Mouse (Mus musculus): ENCODE data around the gene Mid1. TPM values are rescaled to one million over a fixed set of nuclear protein-coding genes. Genes with fewer than 3 reads are reported as not detected.

Gene Mid1
- polyA plus RNA-seq, 1 experiment from 2014 or later = 1.5 TPM

DNA sequence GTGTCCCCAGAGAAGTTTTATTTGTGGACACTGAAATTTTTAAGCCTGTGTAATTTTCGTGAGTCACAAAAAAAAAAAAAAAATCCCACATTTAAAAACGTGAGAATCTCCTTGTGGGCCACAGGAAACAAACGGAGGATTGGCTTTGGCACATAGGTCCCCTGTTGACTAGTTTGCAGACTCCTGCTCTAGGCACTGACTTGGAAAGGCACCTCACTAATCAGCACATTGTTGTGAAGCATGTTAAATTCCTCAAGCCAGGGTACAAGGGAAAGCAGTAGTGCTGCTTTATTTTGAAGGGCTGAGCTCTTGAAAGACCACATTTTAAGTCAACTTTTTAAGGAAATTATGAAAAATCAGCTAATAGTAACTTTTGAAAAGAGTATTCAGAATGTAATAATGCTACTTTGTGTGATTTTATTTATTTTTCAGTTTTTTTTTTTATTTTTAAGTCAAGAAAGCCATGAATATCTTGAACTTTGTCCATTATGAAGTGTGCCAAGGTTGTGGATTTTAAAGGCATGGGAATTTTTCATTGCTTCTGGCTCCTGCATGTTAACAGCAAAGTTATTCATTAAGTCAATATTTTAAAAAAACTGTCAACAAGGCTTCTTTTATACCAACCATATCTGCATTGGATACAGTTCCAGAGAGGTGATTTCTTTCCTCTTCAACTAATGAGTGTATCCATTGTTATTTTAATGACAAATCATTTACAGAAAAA is 214.4 kb downstream of the Mid1 start:
- TF ChIP-seq EP300 (optimal IDR thresholded peaks at IDR 0.05) (no peak), CTCF (IDR thresholded peaks at IDR 0.05; ENCODE audit: low read depth) (no peak)
- WGBS = 42% methylated on average over 3 of the region's 3 CpGs
- Histone ChIP-seq H3K27ac (replicated peaks) (no peak overlapping the region), H3K4me2 (replicated peaks; ENCODE audit: low read depth) (no peak overlapping the region), H3K36me3 (ENCODE audit: control insufficient read depth, insufficient read depth, low read length) (no peaks in the 10 kb centered on the region), H3K9ac (ENCODE audit: low read length) (no peak overlapping the region), H3K9me3 (ENCODE audit: control insufficient read depth, low read length) (no peaks in the 10 kb centered on the region), H3K4me3 (ENCODE audit: low read depth, low read length) (no peak overlapping the region), H3K27me3 (ENCODE audit: control insufficient read depth, insufficient read depth, low read length) (no peaks in the 10 kb centered on the region), H3K4me1 (replicated peaks; ENCODE audit: control insufficient read depth, insufficient read depth) (no peaks in the 10 kb centered on the region)
- no peak for ATAC-seq (ENCODE audit: low FRiP score, low TSS enrichment)
- DNase-seq (ENCODE audit: low spot score) = no peak

DNA sequence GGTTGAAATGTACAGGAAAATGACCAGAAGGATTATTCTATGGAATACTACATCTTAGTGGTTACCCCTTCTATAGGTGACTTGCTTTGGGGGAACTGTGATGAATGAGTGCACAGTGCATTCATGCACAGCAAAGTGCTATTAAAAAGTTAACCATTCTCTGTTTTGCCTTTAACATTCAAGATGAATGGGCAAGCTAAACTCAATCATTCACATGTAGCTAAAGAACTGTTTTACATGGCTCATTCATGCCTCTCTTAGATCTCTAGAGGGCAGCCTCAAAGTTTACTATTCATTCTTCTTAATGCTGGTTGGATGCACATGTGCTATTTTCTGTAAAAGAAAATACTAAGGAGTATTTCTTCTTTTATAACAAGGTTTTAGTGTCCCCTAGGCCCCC is 217.9 kb downstream of the Mid1 start:
- no peaks in the 10 kb centered on the region for H3K9me3 ChIP-seq (ENCODE audit: control insufficient read depth, low read length)
- H3K4me1 ChIP-seq (replicated peaks; ENCODE audit: control insufficient read depth, insufficient read depth) = no peaks in the 10 kb centered on the region
- H3K27me3 ChIP-seq (ENCODE audit: control insufficient read depth, insufficient read depth, low read length) = no peaks in the 10 kb centered on the region
- H3K36me3 ChIP-seq (ENCODE audit: control insufficient read depth, insufficient read depth, low read length) = no peaks in the 10 kb centered on the region
- H3K9ac ChIP-seq (ENCODE audit: low read length) = no peak overlapping the region
- TF ChIP-seq CTCF (IDR thresholded peaks at IDR 0.05; ENCODE audit: low read depth) (no peak), EP300 (optimal IDR thresholded peaks at IDR 0.05) (no peak)
- no peak for ATAC-seq (ENCODE audit: low FRiP score, low TSS enrichment)
- no peak overlapping the region for H3K27ac ChIP-seq (replicated peaks)
- H3K4me2 ChIP-seq (replicated peaks; ENCODE audit: low read depth) = no peak overlapping the region
- H3K4me3 ChIP-seq (ENCODE audit: low read depth, low read length) = no peak overlapping the region
- no peak for DNase-seq (ENCODE audit: low spot score)

DNA sequence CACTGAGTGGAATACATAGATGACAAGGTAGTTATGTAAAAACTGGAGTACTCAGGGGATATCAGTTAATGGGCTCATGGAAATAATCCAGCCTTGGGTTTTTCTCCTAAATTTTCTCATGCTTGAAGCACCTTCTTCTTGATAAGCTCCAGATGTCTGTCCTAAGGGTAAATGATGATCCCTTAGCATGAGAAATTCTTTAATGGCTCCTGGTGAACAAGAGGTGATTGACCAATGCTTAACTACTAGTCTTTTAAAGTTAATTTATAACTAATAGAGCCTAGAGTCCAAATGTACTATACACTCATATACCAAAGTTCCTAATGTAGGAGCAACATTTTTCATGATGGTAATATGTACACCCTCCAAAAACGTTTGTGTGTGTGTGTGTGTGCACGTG is 218.7 kb downstream of the Mid1 start:
- Histone ChIP-seq H3K27ac (replicated peaks) (no peak overlapping the region), H3K4me2 (replicated peaks; ENCODE audit: low read depth) (no peak overlapping the region), H3K9ac (ENCODE audit: low read length) (no peak overlapping the region), H3K9me3 (ENCODE audit: control insufficient read depth, low read length) (no peaks in the 10 kb centered on the region), H3K27me3 (ENCODE audit: control insufficient read depth, insufficient read depth, low read length) (no peaks in the 10 kb centered on the region), H3K4me1 (replicated peaks; ENCODE audit: control insufficient read depth, insufficient read depth) (no peaks in the 10 kb centered on the region), H3K4me3 (ENCODE audit: low read depth, low read length) (no peak overlapping the region), H3K36me3 (ENCODE audit: control insufficient read depth, insufficient read depth, low read length) (no peaks in the 10 kb centered on the region)
- 46% methylated on average over 2 of the region's 2 CpGs for WGBS
- no peak for TF ChIP-seq EP300 (optimal IDR thresholded peaks at IDR 0.05)
- TF ChIP-seq CTCF (IDR thresholded peaks at IDR 0.05; ENCODE audit: low read depth) = no peak
- ATAC-seq (ENCODE audit: low FRiP score, low TSS enrichment) = no peak
- no peak for DNase-seq (ENCODE audit: low spot score)

DNA sequence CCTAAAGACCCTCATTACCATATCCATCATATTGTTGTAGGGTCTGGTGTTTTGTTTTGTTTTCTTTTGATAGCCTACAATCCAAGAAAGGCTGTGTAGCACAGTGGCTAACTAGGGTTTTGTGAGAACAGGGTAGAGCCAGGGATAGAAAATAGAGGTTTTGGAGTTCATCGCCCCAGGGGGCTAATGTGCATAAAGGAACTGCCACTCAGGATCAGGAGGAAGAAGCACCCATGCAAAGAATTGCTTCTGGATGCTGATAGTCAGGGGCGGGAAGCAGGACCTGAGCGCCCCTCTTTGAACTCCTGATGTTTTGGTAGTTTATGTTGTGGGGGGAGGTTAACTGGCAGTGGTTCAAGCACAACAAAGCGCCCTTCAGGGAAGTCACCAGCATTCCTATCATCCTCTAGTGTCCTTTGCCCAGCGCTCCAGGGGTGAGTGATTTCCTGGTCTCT is 221.1 kb downstream of the Mid1 start:
- H3K4me2 ChIP-seq (replicated peaks; ENCODE audit: low read depth) = no peak overlapping the region
- H3K9me3 ChIP-seq (ENCODE audit: control insufficient read depth, low read length) = no peaks in the 10 kb centered on the region
- no peak overlapping the region for H3K4me3 ChIP-seq (ENCODE audit: low read depth, low read length)
- no peaks in the 10 kb centered on the region for H3K27me3 ChIP-seq (ENCODE audit: control insufficient read depth, insufficient read depth, low read length)
- 38% methylated on average over 5 of the region's 5 CpGs for WGBS
- no peak overlapping the region for H3K27ac ChIP-seq (replicated peaks)
- no peaks in the 10 kb centered on the region for H3K36me3 ChIP-seq (ENCODE audit: control insufficient read depth, insufficient read depth, low read length)
- TF ChIP-seq CTCF (IDR thresholded peaks at IDR 0.05; ENCODE audit: low read depth) (no peak), EP300 (optimal IDR thresholded peaks at IDR 0.05) (no peak)
- ATAC-seq (ENCODE audit: low FRiP score, low TSS enrichment) = no peak
- DNase-seq (ENCODE audit: low spot score) = no peak
- no peaks in the 10 kb centered on the region for H3K4me1 ChIP-seq (replicated peaks; ENCODE audit: control insufficient read depth, insufficient read depth)
- no peak overlapping the region for H3K9ac ChIP-seq (ENCODE audit: low read length)

DNA sequence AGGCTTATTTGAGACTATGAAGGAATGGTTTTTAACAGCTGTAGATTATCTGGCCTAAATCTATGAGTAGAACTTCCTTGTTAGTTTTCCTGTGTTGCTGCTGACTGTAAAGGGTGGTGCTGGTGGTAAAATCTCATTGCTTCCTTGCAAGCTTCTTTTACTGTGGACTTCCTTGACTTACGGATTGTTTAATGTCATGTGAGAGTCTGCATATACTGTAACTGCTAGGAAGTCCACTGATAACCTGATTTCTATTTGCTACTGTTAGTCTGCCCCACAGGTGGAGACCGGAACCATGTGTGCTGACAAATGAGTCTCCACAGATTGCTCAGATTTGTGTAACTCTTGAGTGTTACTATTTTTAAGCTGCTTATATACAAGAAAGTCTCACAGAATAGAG is 224.9 kb downstream of the Mid1 start:
- Histone ChIP-seq H3K9me3 (ENCODE audit: control insufficient read depth, low read length) (no peaks in the 10 kb centered on the region), H3K4me2 (replicated peaks; ENCODE audit: low read depth) (no peak overlapping the region), H3K4me3 (ENCODE audit: low read depth, low read length) (no peak overlapping the region), H3K27me3 (ENCODE audit: control insufficient read depth, insufficient read depth, low read length) (no peaks in the 10 kb centered on the region), H3K36me3 (ENCODE audit: control insufficient read depth, insufficient read depth, low read length) (no peaks in the 10 kb centered on the region), H3K4me1 (replicated peaks; ENCODE audit: control insufficient read depth, insufficient read depth) (no peaks in the 10 kb centered on the region), H3K27ac (replicated peaks) (no peak overlapping the region), H3K9ac (ENCODE audit: low read length) (no peak overlapping the region)
- DNase-seq (ENCODE audit: low spot score) (no peak), ATAC-seq (ENCODE audit: low FRiP score, low TSS enrichment) (peak; percentile 69)
- TF ChIP-seq CTCF (IDR thresholded peaks at IDR 0.05; ENCODE audit: low read depth) (no peak), EP300 (optimal IDR thresholded peaks at IDR 0.05) (no peak)
- WGBS = 61% methylated on average over 2 of the region's 2 CpGs

DNA sequence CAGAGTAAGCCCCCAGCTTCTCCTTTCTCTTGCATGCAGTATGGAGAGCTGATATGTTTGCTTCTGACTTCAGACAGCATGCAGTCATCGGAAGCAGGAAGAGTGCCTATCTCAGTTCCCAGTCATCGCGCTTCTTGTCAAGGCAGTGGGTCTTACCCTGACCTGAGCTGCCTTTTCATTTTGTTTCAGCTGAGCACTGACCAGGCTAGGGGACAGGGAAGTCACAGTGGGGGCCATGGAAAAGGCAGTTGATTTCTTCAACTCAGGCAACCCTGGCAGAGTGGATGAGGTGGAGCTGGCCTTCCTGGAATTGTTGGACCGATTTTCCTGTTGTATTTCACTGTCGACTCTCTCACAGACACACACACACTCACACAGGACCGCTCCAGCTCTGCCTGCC is 230.7 kb downstream of the Mid1 start:
- Histone ChIP-seq H3K9me3 (ENCODE audit: control insufficient read depth, low read length) (no peaks in the 10 kb centered on the region), H3K4me3 (ENCODE audit: low read depth, low read length) (no peak overlapping the region), H3K27me3 (ENCODE audit: control insufficient read depth, insufficient read depth, low read length) (no peaks in the 10 kb centered on the region), H3K36me3 (ENCODE audit: control insufficient read depth, insufficient read depth, low read length) (no peaks in the 10 kb centered on the region), H3K4me1 (replicated peaks; ENCODE audit: control insufficient read depth, insufficient read depth) (no peaks in the 10 kb centered on the region), H3K9ac (ENCODE audit: low read length) (no peak overlapping the region), H3K4me2 (replicated peaks; ENCODE audit: low read depth) (no peak overlapping the region), H3K27ac (replicated peaks) (no peak overlapping the region)
- no peak for DNase-seq (ENCODE audit: low spot score)
- ATAC-seq (ENCODE audit: low FRiP score, low TSS enrichment) = no peak
- TF ChIP-seq EP300 (optimal IDR thresholded peaks at IDR 0.05) (no peak), CTCF (IDR thresholded peaks at IDR 0.05; ENCODE audit: low read depth) (no peak)
- WGBS = 82% methylated on average over 6 of the region's 6 CpGs

All from stomach, postnatal 0 days (tissue).